Mouse (Mus musculus) megakaryocyte, embryonic 14.5 days (primary cell): ENCODE measurements around the gene Ccdc162. TPM values are rescaled to one million over a fixed set of nuclear protein-coding genes. Genes with fewer than 3 reads are reported as not detected.

ENCODE experiments used
- H3K27me3 ChIP-seq: replicated peaks from 2 replicates; pipeline ENCODE3; 2012; ENCODE audit warnings: inconsistent platforms
- H3K36me3 ChIP-seq: replicated peaks from 2 replicates; pipeline ENCODE3; 2012; ENCODE audit warnings: low read length, inconsistent platforms, mixed read lengths
- H3K4me1 ChIP-seq: 2 replicates; pipeline ENCODE4 v1.6.1; 2012; ENCODE audit warnings: inconsistent platforms
- H3K4me3 ChIP-seq: replicated peaks from 2 replicates; pipeline ENCODE3; 2012; ENCODE audit warnings: moderate library complexity, mild to moderate bottlenecking, inconsistent platforms
- H3K9me3 ChIP-seq: 2 replicates; pipeline ENCODE4 v1.6.1; 2012; ENCODE audit warnings: inconsistent platforms
- FLI1 ChIP-seq: IDR thresholded peaks from 2 replicates; pipeline ENCODE4 v1.6.1; 2012; ENCODE audit warnings: low read length, inconsistent platforms, mixed read lengths
- GATA1 ChIP-seq: IDR thresholded peaks from 3 replicates; pipeline ENCODE4 v1.6.1; 2012; ENCODE audit warnings: mixed read lengths, low read length, inconsistent platforms, borderline replicate concordance
- polyA plus RNA-seq: library from polyadenylated mRNA; stranded (reverse); fragments of >175 nt; gene quantifications from 2 replicates; pipeline ENCODE4 v1.2.3, GENCODE M21; 2012; ENCODE audit warnings: low replicate concordance; ENCODE audit not compliant: insufficient read depth

Gene Ccdc162
- polyA plus RNA-seq, 1 experiment: not detected

DNA sequence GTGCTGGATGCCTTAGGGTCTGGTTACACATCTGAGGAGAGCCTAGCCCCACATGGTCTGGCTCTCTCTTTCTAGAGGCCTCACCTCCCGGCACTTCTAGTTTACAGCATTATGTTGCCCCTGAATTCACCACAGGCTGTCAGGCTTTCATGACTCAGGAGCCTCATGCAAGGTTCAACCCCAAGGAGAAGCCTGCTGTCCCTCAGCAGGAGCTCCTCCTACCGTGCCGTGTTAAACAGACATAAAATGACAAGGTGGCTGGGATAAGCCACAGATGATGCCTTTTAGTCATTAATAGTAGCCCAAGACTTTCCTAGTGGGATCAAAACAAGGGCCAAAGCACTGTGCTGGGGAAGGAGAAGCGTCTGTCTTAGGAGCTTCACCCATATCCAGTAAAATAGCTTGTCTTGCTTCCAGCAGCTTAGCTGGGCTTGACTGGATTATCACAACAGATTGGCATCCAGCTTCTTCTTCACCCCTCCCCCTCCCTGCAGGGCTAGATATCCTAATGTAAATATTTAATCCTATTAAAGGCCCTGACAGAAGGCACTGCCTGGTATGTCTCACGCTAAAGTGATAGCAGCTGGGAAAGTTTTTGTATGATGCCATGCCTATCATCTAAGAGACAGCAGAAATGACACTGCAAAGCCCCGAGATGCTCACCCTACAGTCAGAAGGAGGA, 64.2 kb downstream of the Ccdc162 start:
- Histone ChIP-seq H3K4me1 (no peaks in the 10 kb centered on the region), H3K27me3 (peaks cover 22% of the 10 kb centered on the region), H3K36me3 (no peaks in the 10 kb centered on the region), H3K9me3 (no peaks in the 10 kb centered on the region), H3K4me3 (no peak overlapping the region)
- TF ChIP-seq GATA1: no peak
- no peak for TF ChIP-seq FLI1

- H3K4me1 ChIP-seq: no peaks in the 10 kb centered on the region
- no peaks in the 10 kb centered on the region for H3K36me3 ChIP-seq
- H3K4me3 ChIP-seq: no peak overlapping the region
- TF ChIP-seq FLI1 (no peak), GATA1 (no peak)
- H3K27me3 ChIP-seq: peaks cover 17% of the 10 kb centered on the region
- H3K9me3 ChIP-seq: no peaks in the 10 kb centered on the region
Observed at GRCm38 (mm10) chr10:41651532-41651931, 64.9 kb downstream of the Ccdc162 start.

- peaks cover 16% of the 10 kb centered on the region for H3K27me3 ChIP-seq
- H3K36me3 ChIP-seq: no peaks in the 10 kb centered on the region
- no peak overlapping the region for H3K4me3 ChIP-seq
- no peaks in the 10 kb centered on the region for H3K9me3 ChIP-seq
- H3K4me1 ChIP-seq: no peaks in the 10 kb centered on the region
- TF ChIP-seq GATA1: no peak
- no peak for TF ChIP-seq FLI1
Observed at GRCm38 (mm10) chr10:41649186-41649585, 67.2 kb downstream of the Ccdc162 start.

GRCm38 (mm10) chr10:41638776-41639175, 77.7 kb downstream of the Ccdc162 start:
- H3K9me3 ChIP-seq: no peaks in the 10 kb centered on the region
- 0 out of 2 replicates have a peak, but pooled peaks cover 3% of the 10 kb centered on the region for H3K4me1 ChIP-seq
- no peaks in the 10 kb centered on the region for H3K36me3 ChIP-seq
- H3K4me3 ChIP-seq: no peak overlapping the region
- no peaks in the 10 kb centered on the region for H3K27me3 ChIP-seq
- TF ChIP-seq FLI1 (no peak), GATA1 (no peak)

DNA sequence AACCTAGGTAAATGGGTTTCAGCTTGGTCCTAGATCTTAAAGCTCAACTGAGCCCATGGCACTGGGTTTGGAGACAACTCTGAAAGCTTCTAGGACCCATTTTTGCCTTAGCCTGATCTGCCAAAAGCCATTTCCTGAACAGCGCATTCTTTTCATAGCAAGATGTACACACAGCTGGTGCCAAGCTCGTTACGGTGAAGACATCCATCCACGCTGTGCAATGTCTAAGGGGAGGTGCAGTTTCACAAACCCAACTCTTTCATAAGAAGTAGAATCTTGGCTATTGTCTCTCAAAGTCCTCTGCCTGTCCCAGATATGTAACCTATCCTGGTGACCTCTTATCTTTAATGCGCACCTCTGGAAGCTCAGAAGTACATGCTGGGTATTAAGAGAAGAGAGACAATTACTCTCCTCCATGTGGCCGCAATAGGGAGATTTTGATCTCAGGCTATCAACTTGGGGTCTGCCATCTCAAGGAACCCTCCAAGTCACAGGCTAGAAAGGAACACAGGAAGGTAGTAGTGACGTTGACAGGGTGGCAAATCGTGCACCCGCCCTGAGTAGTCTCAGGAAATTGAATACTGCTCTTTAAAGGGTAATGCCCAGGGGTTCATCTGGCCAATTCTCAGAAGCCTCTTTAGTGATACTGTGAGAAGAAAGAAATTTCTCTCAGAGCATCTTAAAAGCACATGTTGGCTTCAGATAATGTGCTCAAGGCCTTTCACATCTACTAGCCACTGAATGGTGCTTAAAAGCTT, 81.0 kb downstream of the Ccdc162 start:
- H3K9me3 ChIP-seq: peaks cover 4% of the 10 kb centered on the region; the same call in 1 of the 2 replicates
- 0 out of 2 replicates have a peak, but pooled peaks cover 3% of the 10 kb centered on the region for H3K4me1 ChIP-seq
- H3K4me3 ChIP-seq: no peak overlapping the region
- H3K27me3 ChIP-seq: no peaks in the 10 kb centered on the region
- no peaks in the 10 kb centered on the region for H3K36me3 ChIP-seq
- TF ChIP-seq GATA1 (no peak), FLI1 (no peak)

GRCm38 (mm10) chr10:41633801-41634200, 82.6 kb downstream of the Ccdc162 start:
- Histone ChIP-seq H3K27me3 (peaks cover 2% of the 10 kb centered on the region), H3K4me3 (no peak overlapping the region), H3K36me3 (no peaks in the 10 kb centered on the region), H3K9me3 (peaks cover 9% of the 10 kb centered on the region; the same call in 1 of the 2 replicates), H3K4me1 (no peaks in the 10 kb centered on the region)
- TF ChIP-seq FLI1 (no peak), GATA1 (no peak)

GRCm38 (mm10) chr10:41632062-41632461, 84.4 kb downstream of the Ccdc162 start:
- no peaks in the 10 kb centered on the region for H3K36me3 ChIP-seq
- no peaks in the 10 kb centered on the region for H3K4me1 ChIP-seq
- peaks cover 7% of the 10 kb centered on the region for H3K27me3 ChIP-seq
- TF ChIP-seq GATA1 (no peak), FLI1 (no peak)
- H3K9me3 ChIP-seq: peaks cover 10% of the 10 kb centered on the region; the same call in 1 of the 2 replicates
- no peak overlapping the region for H3K4me3 ChIP-seq

DNA sequence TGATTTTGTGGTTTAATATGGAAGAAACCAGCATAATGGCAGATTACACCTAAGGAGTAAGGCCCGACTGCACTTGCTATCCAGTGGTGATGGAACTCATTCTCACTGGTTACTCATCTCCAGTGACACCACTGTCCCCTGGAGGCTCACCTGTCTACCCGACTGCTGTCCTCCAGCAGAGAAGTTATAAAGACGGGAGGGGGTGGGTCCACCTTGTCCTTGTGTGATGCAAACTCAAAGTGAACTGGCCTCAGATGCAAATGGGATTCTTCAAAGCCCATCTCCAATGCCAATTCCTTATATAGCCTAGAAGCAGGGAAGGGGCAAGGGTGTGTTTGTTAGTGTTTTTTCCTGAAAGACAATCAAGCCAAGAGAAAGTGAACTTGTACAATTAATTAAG, 89.4 kb downstream of the Ccdc162 start:
- H3K4me1 ChIP-seq: peaks cover 7% of the 10 kb centered on the region; the same call in 1 of the 2 replicates
- H3K4me3 ChIP-seq: no peak overlapping the region
- TF ChIP-seq FLI1 (no peak), GATA1 (no peak)
- no peaks in the 10 kb centered on the region for H3K36me3 ChIP-seq
- peaks cover 18% of the 10 kb centered on the region for H3K9me3 ChIP-seq
- H3K27me3 ChIP-seq: peaks cover 13% of the 10 kb centered on the region

- H3K9me3 ChIP-seq: peaks cover 8% of the 10 kb centered on the region
- no peaks in the 10 kb centered on the region for H3K36me3 ChIP-seq
- TF ChIP-seq FLI1: no peak
- H3K4me3 ChIP-seq: no peak overlapping the region
- peaks cover 2% of the 10 kb centered on the region for H3K27me3 ChIP-seq
- H3K4me1 ChIP-seq: peaks cover 12% of the 10 kb centered on the region
Observed at GRCm38 (mm10) chr10:41619988-41620387, 96.4 kb downstream of the Ccdc162 start.

- H3K27me3 ChIP-seq: no peaks in the 10 kb centered on the region
- peaks cover 12% of the 10 kb centered on the region for H3K4me1 ChIP-seq
- no peaks in the 10 kb centered on the region for H3K9me3 ChIP-seq
- no peaks in the 10 kb centered on the region for H3K36me3 ChIP-seq
- TF ChIP-seq GATA1 (no peak), FLI1 (no peak)
- H3K4me3 ChIP-seq: no peak overlapping the region
Observed at GRCm38 (mm10) chr10:41615487-41615886, 100.9 kb downstream of the Ccdc162 start.
